Mouse (Mus musculus): ENCODE measurements around the gene Eya2. TPM values are rescaled to one million over a fixed set of nuclear protein-coding genes. Genes with fewer than 3 reads are reported as not detected.
"Not testable (repeated sequence)": the region's sequence is repeated elsewhere in the genome, so short reads cannot be mapped to it uniquely, and the experiment has no call there.

The Eya2 gene
- total RNA-seq, 1 experiment from 2014 or later: 5.0 TPM

- no peak for ATAC-seq (ENCODE audit: extremely low read depth, insufficient number of reproducible peaks, low FRiP score, poor library complexity, severe bottlenecking)
These were observed 197.8 kb downstream of the Eya2 start for GRCm38 (mm10) chr2:165792431-165793282.

DNA sequence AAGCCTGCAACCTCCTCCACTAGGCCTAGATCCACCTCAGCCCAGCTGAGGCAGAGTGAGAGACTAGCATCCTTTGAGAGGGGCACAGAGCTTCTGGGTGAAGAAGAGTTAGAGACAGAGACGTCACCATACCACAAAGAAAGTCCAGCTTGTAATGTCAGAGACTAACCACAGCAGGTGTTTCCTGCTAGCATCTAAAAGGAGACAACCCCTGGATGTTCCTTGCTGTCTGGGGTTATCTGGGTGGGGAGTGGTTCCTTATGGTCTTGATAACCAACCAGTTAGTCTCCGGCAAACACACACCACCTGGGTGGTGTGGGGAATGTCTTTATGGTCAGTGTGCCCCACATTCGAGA, 198.4 kb downstream of the Eya2 start:
- peak; percentile 40; the same call in 1 of the 2 replicates for ATAC-seq (ENCODE audit: extremely low read depth, insufficient number of reproducible peaks, low FRiP score, poor library complexity, severe bottlenecking)

GRCm38 (mm10) chr2:165797876-165798275, 203.0 kb downstream of the Eya2 start:
- ATAC-seq (ENCODE audit: extremely low read depth, insufficient number of reproducible peaks, low FRiP score, poor library complexity, severe bottlenecking): no peak

DNA sequence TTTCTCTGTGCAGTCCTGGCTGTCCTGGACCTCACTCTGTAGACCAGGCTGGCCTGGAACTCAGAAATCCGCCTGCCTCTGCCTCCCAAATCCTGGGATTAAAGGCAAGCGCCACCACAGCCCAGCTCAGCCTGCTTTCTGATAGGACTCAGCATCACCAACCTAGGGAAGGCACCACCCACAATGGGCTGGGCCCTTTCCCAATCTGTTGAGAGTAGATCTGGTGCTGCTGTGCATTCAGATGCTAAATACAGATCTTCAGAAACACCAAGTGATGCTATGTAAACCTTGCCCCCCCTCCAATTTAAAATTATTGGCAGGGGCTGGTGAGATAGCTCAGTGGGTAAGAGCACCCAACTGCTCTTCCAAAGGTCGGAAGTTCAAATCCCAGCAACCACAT, 205.3 kb downstream of the Eya2 start:
- not testable (repeated sequence) for ATAC-seq (ENCODE audit: extremely low read depth, insufficient number of reproducible peaks, low FRiP score, poor library complexity, severe bottlenecking)

GRCm38 (mm10) chr2:165808179-165808975, 213.5 kb downstream of the Eya2 start:
- ATAC-seq (ENCODE audit: extremely low read depth, insufficient number of reproducible peaks, low FRiP score, poor library complexity, severe bottlenecking): no peak

DNA sequence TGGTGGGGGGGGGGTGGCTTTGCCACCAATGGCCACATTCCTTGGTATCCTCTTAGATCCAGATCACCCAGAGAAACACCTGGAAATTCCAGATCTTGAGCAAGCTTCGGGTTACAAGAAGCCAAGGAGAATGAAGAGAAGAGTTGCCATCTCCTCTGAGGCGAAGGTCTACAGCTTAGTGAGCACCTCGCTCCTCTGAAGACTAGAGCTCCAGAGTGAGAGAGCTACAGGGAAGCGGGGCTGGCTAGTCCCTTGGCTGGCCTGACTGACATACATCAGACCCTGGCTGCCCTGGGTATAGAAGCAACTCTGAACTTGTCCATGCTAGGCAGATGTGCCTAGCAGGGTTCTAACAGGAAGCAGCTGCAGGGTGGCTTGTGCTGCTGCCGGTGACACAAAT, 214.3 kb downstream of the Eya2 start:
- ATAC-seq (ENCODE audit: extremely low read depth, insufficient number of reproducible peaks, low FRiP score, poor library complexity, severe bottlenecking): no peak

DNA sequence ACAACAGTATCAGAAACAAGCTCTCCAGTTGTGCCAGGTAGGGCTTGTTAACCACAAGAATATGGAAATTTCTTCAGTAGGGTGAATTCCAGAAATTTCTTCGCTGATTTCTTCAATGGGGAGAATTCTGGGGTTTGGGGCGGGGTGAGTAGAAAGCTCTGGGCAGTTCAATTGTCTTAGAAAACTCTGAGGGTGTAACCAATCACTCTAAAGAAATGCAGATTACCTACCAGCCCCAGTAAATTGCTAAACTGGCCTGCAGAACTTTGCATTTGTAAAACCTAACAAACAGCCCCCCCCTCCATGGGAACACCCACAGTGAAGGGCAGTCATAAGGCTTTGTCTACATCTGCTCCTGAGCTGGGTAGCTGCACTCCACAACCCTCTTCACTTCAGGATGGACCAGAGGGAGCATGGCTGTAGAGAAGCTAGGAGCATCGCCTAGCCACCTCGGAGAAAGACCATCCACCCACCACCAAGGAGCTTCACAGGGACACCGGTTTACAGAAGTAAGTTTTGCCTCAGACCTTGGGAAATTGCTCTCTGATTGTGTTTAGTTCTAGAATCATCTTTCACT, 215.2 kb downstream of the Eya2 start:
- no peak for ATAC-seq (ENCODE audit: extremely low read depth, insufficient number of reproducible peaks, low FRiP score, poor library complexity, severe bottlenecking)

DNA sequence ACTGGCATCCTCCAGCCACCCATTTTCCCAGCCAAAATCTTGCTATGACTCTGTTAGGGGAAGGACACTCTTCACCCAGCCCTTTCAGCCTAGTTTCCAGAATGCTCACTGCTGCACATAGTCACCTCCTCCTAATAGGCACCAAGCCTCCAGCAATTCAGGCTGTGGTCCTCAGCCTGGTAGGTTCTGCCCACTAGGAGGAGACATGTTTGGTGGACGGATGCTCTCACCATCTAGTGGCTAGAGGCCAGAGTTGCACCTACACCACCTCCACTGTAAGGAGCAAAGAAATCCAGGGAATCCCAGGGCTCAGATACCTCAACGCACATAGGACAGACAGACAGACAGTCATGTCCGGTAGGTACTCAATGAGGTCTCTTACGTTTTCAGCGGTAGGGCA, 216.7 kb downstream of the Eya2 start:
- no peak for ATAC-seq (ENCODE audit: extremely low read depth, insufficient number of reproducible peaks, low FRiP score, poor library complexity, severe bottlenecking)

- ATAC-seq (ENCODE audit: extremely low read depth, insufficient number of reproducible peaks, low FRiP score, poor library complexity, severe bottlenecking): no peak
These were observed 218.1 kb downstream of the Eya2 start for GRCm38 (mm10) chr2:165812889-165813288.

DNA sequence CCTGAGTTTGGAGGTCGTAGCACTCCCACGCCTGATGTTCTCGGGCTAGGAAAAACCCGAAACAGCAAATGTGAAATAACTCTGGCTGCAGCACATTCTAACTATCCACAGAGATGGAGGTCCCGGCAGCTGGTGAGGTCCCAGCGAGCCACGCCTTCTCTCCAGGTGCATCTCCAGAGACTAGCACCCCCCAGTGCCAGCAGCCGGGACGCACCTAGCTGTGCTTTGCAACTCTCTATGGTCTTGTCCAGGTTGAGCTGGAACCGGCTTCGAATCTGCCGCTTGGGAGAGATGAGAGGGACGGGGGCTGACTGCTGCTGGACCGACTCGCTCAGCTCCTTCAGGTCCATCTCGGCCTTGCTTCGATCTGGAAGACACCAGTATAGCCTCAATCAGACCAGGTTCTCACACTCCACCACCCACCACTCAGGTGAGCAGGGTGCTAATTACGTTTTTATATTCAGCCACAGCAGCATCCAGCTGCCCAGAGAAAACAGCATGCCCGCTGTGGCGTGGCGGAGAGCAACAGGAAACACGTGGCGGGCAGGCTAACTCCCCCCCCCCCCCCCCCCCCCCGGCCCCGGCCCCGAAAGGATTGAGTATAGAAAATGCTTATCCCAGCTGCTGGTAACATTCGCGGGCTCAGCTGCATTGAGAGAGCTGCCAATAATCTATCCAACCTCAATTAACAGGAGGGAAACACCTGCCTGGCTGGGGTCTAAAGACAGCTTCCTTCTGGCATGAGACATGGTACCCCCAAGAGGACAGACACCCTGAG, 220.5 kb downstream of the Eya2 start:
- no peak for ATAC-seq (ENCODE audit: extremely low read depth, insufficient number of reproducible peaks, low FRiP score, poor library complexity, severe bottlenecking)

DNA sequence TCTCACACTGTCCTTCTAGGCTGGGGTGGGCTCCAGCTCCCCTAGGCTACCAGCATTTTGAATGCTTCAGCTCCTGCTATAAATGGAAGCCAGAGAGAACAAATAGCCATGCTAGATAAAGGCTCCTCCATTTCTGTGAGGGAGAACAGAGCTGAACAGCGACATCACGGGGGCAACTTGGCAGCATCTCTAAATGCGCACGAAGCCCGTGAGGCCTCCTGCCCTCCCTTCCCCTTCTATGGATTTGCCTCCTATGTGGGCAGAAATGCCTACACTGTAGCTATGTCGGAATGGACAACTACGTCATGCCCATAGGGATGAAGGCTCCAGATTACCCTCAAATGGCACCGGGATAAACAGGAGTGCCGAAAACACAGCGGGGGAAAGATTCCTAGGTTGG, 222.6 kb downstream of the Eya2 start:
- no peak for ATAC-seq (ENCODE audit: extremely low read depth, insufficient number of reproducible peaks, low FRiP score, poor library complexity, severe bottlenecking)

GRCm38 (mm10) chr2:165818570-165818969, 223.7 kb downstream of the Eya2 start:
- ATAC-seq (ENCODE audit: extremely low read depth, insufficient number of reproducible peaks, low FRiP score, poor library complexity, severe bottlenecking): no peak

- ATAC-seq (ENCODE audit: extremely low read depth, insufficient number of reproducible peaks, low FRiP score, poor library complexity, severe bottlenecking): peak; percentile 66
These were observed 224.4 kb downstream of the Eya2 start for GRCm38 (mm10) chr2:165818985-165819948.

GRCm38 (mm10) chr2:165820073-165820472, 225.2 kb downstream of the Eya2 start:
- no peak for ATAC-seq (ENCODE audit: extremely low read depth, insufficient number of reproducible peaks, low FRiP score, poor library complexity, severe bottlenecking)

- ATAC-seq (ENCODE audit: extremely low read depth, insufficient number of reproducible peaks, low FRiP score, poor library complexity, severe bottlenecking): no peak
These were observed 225.8 kb downstream of the Eya2 start for GRCm38 (mm10) chr2:165820504-165821095.
